Mouse (Mus musculus): ENCODE measurements at regions not wholly inside any gene's neighbourhood (a gene's known extent, or its start where the extent isn't known, plus 50 kb on each side); places are given as distances from the start of the nearest gene placed in this dataset.

GRCm38 (mm10) chr7:31208237-31209054, 52.8 kb upstream of the Gramd1a start:
- DNase-seq (ENCODE audit: low spot score in 2 of 2) = peak; percentile 77 to 80

DNA sequence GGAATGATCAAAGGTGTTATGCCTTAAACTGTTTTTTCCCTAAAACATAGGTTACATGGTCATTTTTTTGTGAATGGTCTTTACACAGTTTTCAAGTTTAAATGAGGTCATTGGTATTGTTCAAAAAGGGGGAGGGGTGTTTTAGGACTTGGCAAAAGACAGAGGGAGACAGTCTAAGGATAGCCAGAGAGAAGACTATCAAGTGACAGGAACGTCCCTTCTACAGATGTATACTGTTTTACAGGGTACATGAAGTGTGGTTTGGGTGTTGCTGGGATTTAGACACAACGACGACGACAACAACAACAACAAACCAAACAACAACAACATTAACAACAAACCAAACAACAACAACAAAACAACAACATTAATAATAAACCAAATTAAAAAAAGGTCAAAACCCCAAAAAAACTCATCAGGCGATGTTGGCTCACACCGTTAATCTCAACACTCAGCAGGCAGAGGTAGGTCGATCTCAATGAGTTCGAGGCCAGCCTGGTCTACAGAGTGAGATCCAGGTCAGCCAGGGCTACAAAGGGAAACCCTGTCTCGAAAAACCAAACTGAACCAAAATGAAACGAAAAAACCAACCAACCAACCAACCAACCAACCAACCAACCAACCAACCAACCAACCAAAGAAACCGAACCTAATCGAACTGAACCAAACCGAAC, 52.0 kb upstream of the Gramd1a start:
- DNase-seq (ENCODE audit: low spot score in 2 of 2) = no peak
